Mouse (Mus musculus) liver, postnatal 0 days (tissue): Measurements from ENCODE around the gene Thsd7b.

Source experiments
- CTCF ChIP-seq: sonication (generic); IDR thresholded peaks from 2 replicates; pipeline ENCODE4 v1.5.1; 2016; ENCODE audit warnings: antibody characterized with exemption, low read depth
- EP300 ChIP-seq: IDR thresholded peaks from 2 replicates; pipeline ENCODE4 v1.6.1; 2016; ENCODE audit warnings: antibody characterized with exemption, low read depth, mild to moderate bottlenecking

- TF ChIP-seq CTCF (no peak), EP300 (no peak)
These were observed 601.3 kb downstream of the Thsd7b start for GRCm38 (mm10) chr1:129874355-129874754.
